Mouse (Mus musculus): ENCODE results near the gene Ddx3y. TPM values are rescaled to one million over a fixed set of nuclear protein-coding genes. Genes with fewer than 3 reads are reported as not detected.

Gene Ddx3y
- polyA plus RNA-seq, 1 experiment from 2014 or later = 19.1 TPM

Other genes starting within 250 kb of the Ddx3y start
- 10.2 and 10.6 TPM in 2 replicates for gene Uty, start 40.9 kb downstream of the Ddx3y start, polyA plus RNA-seq (2014; fragmentation: Nextera tagmentation; extraction: Ambion mirVana)
- gene Usp9y, start 173.2 kb upstream of the Ddx3y start, polyA plus RNA-seq (2014; fragmentation: Nextera tagmentation; extraction: Ambion mirVana) = not detected in 2 replicates